Mouse (Mus musculus) ovary, adult 10 weeks (tissue): ENCODE results near the gene Lamb3. TPM values are rescaled to one million over a fixed set of nuclear protein-coding genes. Genes with fewer than 3 reads are reported as not detected.

Experiments
- polyA plus RNA-seq: library from polyadenylated mRNA; stranded (reverse); fragments of 350-450 nt; fragmentation: Illumina TruSeq; extraction: RNeasy Lipid Tissue Mini Kit (QIAGEN cat#74804); gene quantifications from one replicate; pipeline ENCODE4 v1.2.3, GENCODE M21; 2014

Gene Lamb3
- not detected for polyA plus RNA-seq

DNA sequence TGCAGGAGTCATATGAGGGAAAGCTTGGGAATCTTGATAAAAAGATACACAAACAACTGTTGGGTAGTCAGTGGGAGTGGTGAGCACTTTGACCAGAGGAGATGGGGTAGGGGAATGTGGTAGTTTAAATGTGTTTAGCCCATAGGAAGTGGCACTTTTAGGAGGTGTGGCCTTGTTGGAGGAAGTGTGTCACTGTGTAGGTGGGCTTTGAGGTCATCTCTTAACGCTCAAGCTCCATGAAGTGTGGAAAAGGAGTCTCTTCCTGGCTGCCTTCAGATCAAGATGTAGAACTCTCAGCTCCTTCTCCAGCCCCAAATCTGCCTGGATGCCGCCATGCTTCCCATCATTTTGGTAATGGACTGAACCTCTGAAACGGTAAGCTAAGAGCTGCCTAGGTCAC is at the start of gene Lamb3:
Lamb3 (plus strand) TSS at position 197 of the 400 bp plus-strand sequence.

GRCm38 (mm10) chr1:193167746-193168145 is 39.8 kb upstream of the Lamb3 start, which contains the start of gene A130010J15Rik:
Gene A130010J15Rik, plus strand, starts transcription at chr1:193168046.

DNA sequence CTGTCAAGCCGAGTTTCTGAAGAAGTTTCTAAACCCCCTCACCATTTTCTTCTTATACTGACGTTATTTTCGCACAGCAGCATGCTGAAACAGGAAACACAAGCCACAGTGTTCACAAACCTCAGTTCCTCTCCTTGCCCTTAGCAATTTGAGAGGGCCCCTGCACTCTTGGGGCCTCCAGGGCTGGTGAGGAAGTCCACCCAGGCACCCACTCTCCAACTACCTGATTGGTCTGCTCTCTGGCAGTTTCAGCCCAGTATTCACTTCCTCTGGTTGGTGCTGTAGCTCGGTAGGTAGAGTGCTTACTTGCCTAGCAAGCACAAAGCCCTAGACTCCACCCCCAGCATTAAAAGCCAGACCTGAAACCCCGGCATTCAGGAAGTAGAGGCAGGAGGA is 6.1 kb upstream of the Lamb3 start, which contains the start of gene Traf3ip3:
Traf3ip3 (minus strand) TSS at position 321 of the 396 bp plus-strand sequence.

DNA sequence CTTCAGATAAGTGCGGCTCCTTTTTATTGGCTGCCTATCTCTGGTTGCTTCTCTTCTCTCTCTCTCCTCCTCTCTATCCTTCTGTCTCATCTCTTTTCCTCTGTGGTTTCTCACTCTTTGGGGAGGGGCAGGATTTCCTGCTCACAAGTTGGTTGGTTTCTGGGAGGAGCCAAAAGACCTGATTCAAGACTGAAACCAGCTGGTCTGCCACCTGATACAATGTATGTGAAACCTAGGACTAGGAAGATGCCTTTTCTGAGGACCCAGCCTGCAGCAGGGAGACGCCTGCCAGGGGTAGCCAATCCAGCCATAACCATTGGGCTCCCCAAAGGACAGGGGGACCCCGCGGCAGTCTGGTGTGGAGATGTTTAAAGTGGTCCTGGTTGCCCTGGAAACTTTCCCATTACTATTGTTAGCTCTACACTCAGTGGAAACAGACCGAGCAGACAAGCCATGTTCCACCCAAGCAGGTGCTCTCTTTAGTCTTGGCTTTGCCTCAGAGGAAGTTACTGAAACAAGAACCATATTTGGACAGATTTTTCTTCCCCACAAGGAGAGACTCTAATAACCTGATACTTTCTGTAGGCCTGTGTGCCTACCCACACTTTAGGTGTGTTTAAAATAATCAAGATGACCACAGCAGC is 56.6 kb downstream of the Lamb3 start, which contains the start of gene Hsd11b1:
Hsd11b1 (minus strand) TSS at position 121 of the 644 bp plus-strand sequence.

DNA sequence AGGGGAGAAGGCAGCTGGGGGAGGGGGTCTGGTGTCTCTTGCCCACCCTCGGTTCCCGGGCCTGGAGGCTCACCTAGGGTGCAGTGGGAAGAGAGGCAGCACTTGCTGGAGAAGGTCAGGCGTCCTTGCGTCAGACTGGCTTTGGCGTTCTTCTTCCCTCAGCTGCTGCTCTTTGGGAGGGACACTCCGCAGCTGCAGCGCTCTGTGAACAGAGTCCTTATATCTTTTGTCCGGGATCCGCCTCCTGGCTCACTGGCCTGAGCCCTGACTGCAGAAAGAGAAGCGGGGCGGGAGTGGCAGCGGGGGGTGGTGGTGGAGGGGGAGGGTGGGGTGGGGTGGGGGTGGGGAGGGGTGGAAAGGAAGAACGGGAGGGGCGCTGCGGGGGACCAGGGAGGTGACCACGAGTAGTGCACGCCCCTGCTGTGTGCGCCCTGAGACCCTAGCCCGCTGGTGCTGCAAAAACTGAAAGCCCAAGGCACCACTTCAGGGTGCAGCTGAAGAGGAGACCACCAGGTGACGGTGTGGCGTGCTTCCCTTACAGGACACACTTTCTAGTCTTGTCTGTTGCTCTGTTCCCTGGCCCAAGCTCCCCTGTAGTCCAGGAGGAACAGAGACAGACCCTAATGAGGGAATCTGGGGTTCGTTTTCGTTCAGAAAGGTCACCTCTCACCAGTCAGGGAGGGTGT is 65.6 kb downstream of the Lamb3 start, which contains the start of gene G0s2:
G0s2 (minus strand) TSS at position 302 of the 686 bp plus-strand sequence.

DNA sequence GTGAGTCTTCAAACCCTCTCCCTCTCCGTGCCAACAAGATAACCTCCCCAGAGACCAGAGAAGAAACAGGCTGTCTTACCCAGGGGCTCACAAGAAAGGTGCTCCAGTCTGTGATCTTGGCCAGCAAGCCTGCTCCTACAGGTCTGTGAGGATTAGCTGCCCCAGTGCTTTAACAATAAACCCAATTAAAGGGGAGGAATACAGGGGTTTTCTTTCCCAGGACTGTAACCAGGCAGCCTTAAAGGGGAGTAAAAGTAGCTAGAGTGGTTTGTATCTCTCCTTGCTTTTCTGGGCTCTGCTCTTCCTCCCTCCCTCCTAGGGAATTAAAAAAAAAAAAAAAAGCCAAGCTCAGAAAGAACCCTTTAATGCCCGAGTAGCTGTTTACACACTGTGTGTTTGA is 162.6 kb downstream of the Lamb3 start, which contains the start of gene Camk1g:
Camk1g (minus strand) TSS at position 203 of the 400 bp plus-strand sequence.

Other genes with a start within 250 kb of the Lamb3 start
- gene Syt14, start 171.9 kb upstream of the Lamb3 start, polyA plus RNA-seq = 21.7 TPM
- 31.1 TPM for gene Diexf, start 77.4 kb upstream of the Lamb3 start, polyA plus RNA-seq
- 22.8 TPM for gene Irf6, start 54.6 kb upstream of the Lamb3 start, polyA plus RNA-seq
- 11.9 TPM for gene A130010J15Rik, start 39.7 kb upstream of the Lamb3 start, polyA plus RNA-seq
- 0.26 TPM for gene Traf3ip3, start 6.0 kb upstream of the Lamb3 start, polyA plus RNA-seq
- gene Hsd11b1, start 56.4 kb downstream of the Lamb3 start, polyA plus RNA-seq = 9.9 TPM
- not detected for gene G0s2, start 65.5 kb downstream of the Lamb3 start, polyA plus RNA-seq
- gene Camk1g, start 162.6 kb downstream of the Lamb3 start, polyA plus RNA-seq = 0.31 TPM